Mouse (Mus musculus): ENCODE measurements around the gene Slc39a2. TPM values are rescaled to one million over a fixed set of nuclear protein-coding genes. Genes with fewer than 3 reads are reported as not detected.
"Not testable (repeated sequence)": the region's sequence is repeated elsewhere in the genome, so short reads cannot be mapped to it uniquely, and the experiment has no call there.

Slc39a2 gene
- under 1 TPM; 0.29 to 0.44 TPM for total RNA-seq (2021)
- long read RNA-seq, experiment 1 = 0 reads
- long read RNA-seq, experiment 2 = 0 reads

GRCm38 (mm10) chr14:51892191-51892939 is at the start of gene Slc39a2:
Gene Slc39a2 (plus strand): TSS chr14:51892889.
- intact Hi-C loops (cut with DNase I) = no loop called here
- no peak for DNase-seq

- intact Hi-C loops (cut with DNase I) = no loop called here
- no peak for DNase-seq
These were observed 48.8 kb upstream of the Slc39a2 start for GRCm38 (mm10) chr14:51843882-51844281.

- intact Hi-C loops (cut with DNase I) = no loop called here
- no peak for DNase-seq
These were observed 46.1 kb upstream of the Slc39a2 start for GRCm38 (mm10) chr14:51846566-51846965.

GRCm38 (mm10) chr14:51851006-51851405 is 41.7 kb upstream of the Slc39a2 start:
- DNase-seq = peak in 1 of 2 experiments; percentile 3
- intact Hi-C loops (cut with DNase I) = not testable (repeated sequence)

- intact Hi-C loops (cut with DNase I) = no loop called here
- no peak for DNase-seq
These were observed 39.3 kb upstream of the Slc39a2 start, which contains the start of gene Ear6 for GRCm38 (mm10) chr14:51853399-51853798. Gene Ear6 (plus strand): TSS chr14:51853699.

- intact Hi-C loops (cut with DNase I) = not testable (repeated sequence)
These were observed 37.4 kb upstream of the Slc39a2 start for GRCm38 (mm10) chr14:51855280-51855679.

GRCm38 (mm10) chr14:51863603-51864002 is 29.1 kb upstream of the Slc39a2 start:
- intact Hi-C loops (cut with DNase I) = loop anchor here (5.0 kb wide), 1 partner anchor 91 kb away; the partner anchor contains the start of gene Ang4
- DNase-seq = peak in 1 of 2 experiments; percentile 11

More at GRCm38 (mm10) chr14:51855280-51855679, 37.4 kb upstream of the Slc39a2 start:
- not testable (repeated sequence) for DNase-seq

- intact Hi-C loops (cut with DNase I) = no loop called here
- no peak for DNase-seq
These were observed 21.9 kb upstream of the Slc39a2 start for GRCm38 (mm10) chr14:51870756-51871155.

GRCm38 (mm10) chr14:51871741-51872140 is 20.9 kb upstream of the Slc39a2 start:
- DNase-seq = no peak
- intact Hi-C loops (cut with DNase I) = no loop called here

GRCm38 (mm10) chr14:51877517-51877916 is 15.2 kb upstream of the Slc39a2 start:
- DNase-seq = no peak
- intact Hi-C loops (cut with DNase I) = no loop called here

- DNase-seq = peak; percentile 60 to 75
- intact Hi-C loops (cut with DNase I) = loop anchor here (10.0 kb wide), 1 partner anchor 421 kb away; the partner anchor contains the start of gene Mettl3
These were observed 9.1 kb upstream of the Slc39a2 start for GRCm38 (mm10) chr14:51883527-51884030.

GRCm38 (mm10) chr14:51884031-51884544 is 8.6 kb upstream of the Slc39a2 start:
- intact Hi-C loops (cut with DNase I) = loop anchor here (10.0 kb wide), 1 partner anchor 421 kb away; the partner anchor contains the start of gene Mettl3
- DNase-seq = no peak

GRCm38 (mm10) chr14:51884598-51885331 is 7.9 kb upstream of the Slc39a2 start, which contains the start of gene Mettl17:
Gene Mettl17 (plus strand): TSS chr14:51884842.
- DNase-seq = peak; percentile 90 to 95
- intact Hi-C loops (cut with DNase I) = loop anchor here (10.0 kb wide), 1 partner anchor 420 kb away; the partner anchor contains the start of gene Mettl3

- intact Hi-C loops (cut with DNase I) = loop anchor here (10.0 kb wide), 1 partner anchor 419 kb away; the partner anchor contains the start of gene Mettl3
- DNase-seq = no peak
These were observed 6.6 kb upstream of the Slc39a2 start for GRCm38 (mm10) chr14:51886051-51886450.

- no peak for DNase-seq
- intact Hi-C loops (cut with DNase I) = loop anchor here (10.0 kb wide), 1 partner anchor 415 kb away; the partner anchor contains the start of gene Mettl3
These were observed 2.9 kb upstream of the Slc39a2 start for GRCm38 (mm10) chr14:51889833-51890232.

- DNase-seq = no peak
- intact Hi-C loops (cut with DNase I) = no loop called here
These were observed 555 bp downstream of the Slc39a2 start for GRCm38 (mm10) chr14:51893094-51893794.

- intact Hi-C loops (cut with DNase I) = no loop called here
- DNase-seq = no peak
These were observed 1.1 kb downstream of the Slc39a2 start for GRCm38 (mm10) chr14:51893809-51894208.

- no peak for DNase-seq
- intact Hi-C loops (cut with DNase I) = no loop called here
These were observed 2.4 kb downstream of the Slc39a2 start for GRCm38 (mm10) chr14:51895071-51895470.

GRCm38 (mm10) chr14:51896019-51896418 is 3.3 kb downstream of the Slc39a2 start:
- intact Hi-C loops (cut with DNase I) = no loop called here
- DNase-seq = no peak
